Mouse (Mus musculus): ENCODE results near the gene Dmrt2. TPM values are rescaled to one million over a fixed set of nuclear protein-coding genes. Genes with fewer than 3 reads are reported as not detected.

Gene Dmrt2
- total RNA-seq, 2 experiments from 2014 or later = not detected

DNA sequence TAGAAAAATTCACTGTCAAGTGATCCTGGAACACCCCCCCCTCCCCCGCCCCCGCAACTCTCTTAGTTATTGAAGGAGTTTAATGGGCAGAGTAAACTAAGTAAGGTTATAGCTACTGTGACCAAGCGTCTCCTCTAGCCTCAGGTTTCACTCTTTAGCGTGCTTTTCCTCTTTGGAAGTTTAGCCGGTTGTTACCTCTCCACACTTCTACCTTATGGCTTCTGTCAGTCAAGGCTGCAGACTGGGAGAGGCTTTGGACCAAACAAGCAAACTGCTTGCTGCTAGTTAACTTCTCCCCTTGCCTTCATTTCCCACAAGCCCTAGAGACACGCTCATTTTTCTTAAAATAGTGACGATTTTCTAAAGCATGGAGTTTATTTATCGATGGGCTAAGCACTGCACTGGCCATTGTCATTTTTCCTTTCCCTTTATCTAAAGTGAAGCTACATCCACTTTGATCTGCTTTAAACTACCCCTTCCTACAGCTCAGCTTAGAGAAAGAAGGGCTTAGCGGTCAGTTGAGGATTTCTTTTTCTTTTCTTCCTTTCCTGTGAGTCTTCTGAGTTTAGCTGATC lies 3.7 kb downstream of the Dmrt2 start:
- DNase-seq = no peak

DNA sequence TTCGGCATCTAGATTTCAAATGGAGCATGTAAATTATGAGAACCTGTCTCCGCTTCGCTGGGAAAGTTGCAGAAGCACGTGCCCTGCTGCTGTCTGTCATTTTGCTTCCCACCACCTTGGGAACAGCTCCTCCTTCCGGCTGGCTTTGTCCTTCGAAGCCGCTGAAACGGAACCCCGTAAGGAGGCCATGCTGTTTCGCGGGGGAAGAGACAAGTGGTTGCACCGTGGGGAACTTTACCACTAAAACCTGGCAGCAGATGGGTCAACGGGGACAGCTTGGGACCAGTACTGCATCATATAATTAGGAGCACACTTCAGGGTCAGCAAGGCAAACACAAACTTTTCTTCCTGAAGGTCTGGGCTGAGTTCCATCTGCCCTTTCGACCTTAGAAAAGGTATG lies 26.6 kb downstream of the Dmrt2 start:
- no peak for DNase-seq

DNA sequence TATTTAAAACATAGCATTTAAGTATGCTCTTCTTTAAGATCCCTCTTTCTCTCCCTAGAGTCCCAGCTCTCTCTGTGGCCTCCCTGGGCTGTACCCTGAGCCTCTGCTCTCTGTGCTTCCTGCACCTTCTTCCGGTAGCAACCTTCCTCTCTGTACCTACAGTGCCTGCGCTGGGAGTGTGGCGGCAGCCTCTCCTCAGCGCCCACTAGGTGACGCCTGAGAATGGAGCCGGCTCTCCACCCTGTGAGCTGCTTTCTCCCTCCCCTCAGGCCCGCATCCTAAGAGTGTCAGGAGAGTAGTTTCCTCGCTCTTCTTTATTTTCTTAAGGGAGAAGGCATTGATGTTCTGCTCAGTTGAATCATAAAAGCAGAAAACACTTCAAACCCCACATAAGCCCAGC lies 41.2 kb downstream of the Dmrt2 start:
- DNase-seq = peak; percentile 27

DNA sequence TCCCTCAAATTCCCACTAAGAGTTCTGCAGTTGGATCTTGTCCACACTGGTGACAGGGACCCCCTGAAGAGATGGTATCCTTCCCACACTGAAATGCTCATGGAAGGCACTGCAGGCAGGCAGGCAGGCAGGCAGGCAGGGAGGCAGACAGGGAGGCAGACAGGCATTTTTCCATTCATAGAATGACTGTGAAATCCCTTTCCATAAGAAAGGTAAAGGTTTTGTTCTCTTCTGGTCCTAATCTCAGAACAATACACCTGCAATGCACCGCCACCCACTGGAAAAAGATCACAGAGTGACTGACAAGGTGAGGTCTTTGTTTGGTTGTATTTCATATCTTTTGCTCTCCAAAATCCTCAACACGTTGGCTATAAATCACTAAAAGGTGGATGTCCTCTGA lies 42.7 kb downstream of the Dmrt2 start:
- no peak for DNase-seq

DNA sequence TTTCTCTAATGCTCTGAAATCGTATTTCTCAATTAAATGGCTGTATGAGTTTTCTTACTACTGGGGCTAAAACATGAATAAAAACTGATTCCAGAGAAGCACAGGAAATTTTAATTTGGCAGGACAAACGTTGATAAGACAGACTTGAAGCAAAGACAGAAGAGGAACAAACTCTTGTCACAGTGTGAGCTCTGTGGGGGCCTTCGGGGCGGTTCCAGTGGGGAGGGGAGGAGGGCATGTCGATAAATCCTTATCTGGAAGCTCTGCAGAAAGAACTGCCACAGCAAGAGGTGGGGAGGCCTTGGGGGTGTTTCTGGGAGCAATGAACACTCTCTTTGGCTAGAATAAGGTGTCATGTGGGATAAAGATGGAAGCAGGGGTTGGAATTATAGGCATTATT lies 50.4 kb downstream of the Dmrt2 start:
- no peak for DNase-seq

Other genes with a start within 250 kb of the Dmrt2 start
- not detected for gene Dmrt1, start 166.8 kb upstream of the Dmrt2 start, total RNA-seq (2021)
- gene Dmrt3, start 62.1 kb upstream of the Dmrt2 start, total RNA-seq (2021) = not detected

Measured in heart, postnatal 4 days (tissue).